Mouse (Mus musculus) CH12.LX (cell line): ENCODE data around the gene Syap1. TPM values are rescaled to one million over a fixed set of nuclear protein-coding genes. Genes with fewer than 3 reads are reported as not detected.
A peak's percentile ranks its signal among the peaks of the same experiment; 100 is the strongest.

Experiments
- DNase-seq: peaks from one replicate; pipeline ENCODE4 v3.0.0-alpha.2; 2013; ENCODE audit errors: extremely low read depth
- H3K27ac ChIP-seq: 2 replicates; pipeline ENCODE4 v1.5.1; 2012; ENCODE audit warnings: low read depth, mild to moderate bottlenecking, control low read depth, moderate library complexity; ENCODE audit not compliant: insufficient read depth
- H3K27me3 ChIP-seq: replicated peaks from 2 replicates; pipeline ENCODE3; 2012; ENCODE audit warnings: inconsistent platforms
- H3K36me3 ChIP-seq, 2 experiments: replicated peaks in 1 of 2; 2 replicates each; pipeline versions ENCODE3 to v1.6.1; 2012; ENCODE audit warnings: inconsistent platforms in 1 of 2, low read length in 1 of 2, mild to moderate bottlenecking in 1 of 2, mixed read lengths in 1 of 2, moderate library complexity in 1 of 2; ENCODE audit not compliant: control insufficient read depth in 1 of 2, insufficient read depth in 1 of 2
- H3K4me1 ChIP-seq, 2 experiments: 2 replicates each; pipeline ENCODE4 v1.6.1; 2012; ENCODE audit warnings: inconsistent platforms in 1 of 2, moderate library complexity in 1 of 2; ENCODE audit not compliant: insufficient read depth in 2 of 2, control insufficient read depth in 1 of 2
- H3K4me2 ChIP-seq: 2 replicates; pipeline ENCODE4 v1.6.1; 2012; ENCODE audit warnings: low read depth, mild to moderate bottlenecking, control low read depth; ENCODE audit not compliant: poor library complexity, insufficient read depth, severe bottlenecking
- H3K4me3 ChIP-seq, 3 experiments: fragments of 150-350 bp in 1 of 3; sonication (generic) in 1 of 3; replicated peaks in 1 of 3; 2 replicates each; pipeline versions ENCODE3 to v1.5.1; 2011 to 2012; ENCODE audit warnings: low read depth in 2 of 3, low read length in 2 of 3, mild to moderate bottlenecking in 2 of 3, moderate library complexity in 2 of 3, control low read depth in 1 of 3, improper control_type of control experiment in 1 of 3, inconsistent platforms in 1 of 3, mixed read lengths in 1 of 3; ENCODE audit not compliant: poor library complexity in 1 of 3
- H3K79me2 ChIP-seq: replicated peaks from 2 replicates; pipeline ENCODE4 v1.6.1; 2012; ENCODE audit warnings: mild to moderate bottlenecking, moderate library complexity; ENCODE audit not compliant: control insufficient read depth, poor library complexity, insufficient read depth, severe bottlenecking; ENCODE audit errors: extremely low read depth
- H3K9ac ChIP-seq: 2 replicates; pipeline ENCODE4 v1.6.1; 2012; ENCODE audit warnings: low read depth, mild to moderate bottlenecking, control low read depth, moderate library complexity; ENCODE audit not compliant: insufficient read depth
- H3K9me3 ChIP-seq: replicated peaks from 2 replicates; pipeline ENCODE3; 2012; ENCODE audit warnings: low read length, inconsistent platforms, mixed read lengths
- CTCF ChIP-seq, 2 experiments: IDR thresholded peaks in 1 of 2; conservative IDR thresholded peaks in 1 of 2; 2 replicates each; pipeline ENCODE4 v1.5.1; 2011 to 2012; ENCODE audit warnings: low read depth in 2 of 2, low read length in 2 of 2, improper control_type of control experiment in 1 of 2, inconsistent platforms in 1 of 2, mild to moderate bottlenecking in 1 of 2, moderate library complexity in 1 of 2
- E2F4 ChIP-seq: IDR thresholded peaks from 2 replicates; pipeline ENCODE4 v1.6.1; 2011; ENCODE audit warnings: low read depth, low read length, improper control_type of control experiment; ENCODE audit not compliant: insufficient replicate concordance
- EP300 ChIP-seq: IDR thresholded peaks from 2 replicates; pipeline ENCODE4 v1.6.1; 2011; ENCODE audit warnings: low read length, improper control_type of control experiment
- GABPA ChIP-seq: IDR thresholded peaks from 2 replicates; pipeline ENCODE4 v1.6.1; 2012; ENCODE audit warnings: low read depth, low read length, improper control_type of control experiment, inconsistent platforms; ENCODE audit not compliant: insufficient replicate concordance
- IRF4 ChIP-seq: IDR thresholded peaks from 2 replicates; pipeline ENCODE4 v1.6.1; 2014; ENCODE audit warnings: low read depth, mild to moderate bottlenecking, inconsistent platforms, low read length, improper control_type of control experiment
- MAFK ChIP-seq: IDR thresholded peaks from 2 replicates; pipeline ENCODE4 v1.6.1; 2011; ENCODE audit warnings: low read length, improper control_type of control experiment; ENCODE audit not compliant: insufficient replicate concordance
- MAZ ChIP-seq: IDR thresholded peaks from 2 replicates; pipeline ENCODE4 v1.6.1; 2012; ENCODE audit warnings: low read depth, mild to moderate bottlenecking, inconsistent platforms, low read length, improper control_type of control experiment, moderate library complexity
- MXI1 ChIP-seq: IDR thresholded peaks from 2 replicates; pipeline ENCODE4 v1.6.1; 2011; ENCODE audit warnings: mild to moderate bottlenecking, low read depth, low read length, improper control_type of control experiment
- MYC ChIP-seq: IDR thresholded peaks from 2 replicates; pipeline ENCODE4 v1.6.1; 2011; ENCODE audit warnings: low read depth, mild to moderate bottlenecking, improper control_type of control experiment, low read length
- NRF1 ChIP-seq: IDR thresholded peaks from 2 replicates; pipeline ENCODE4 v1.6.1; 2014; ENCODE audit warnings: low read depth, mild to moderate bottlenecking, inconsistent platforms, low read length, improper control_type of control experiment, moderate library complexity
- POLR2A ChIP-seq: IDR thresholded peaks from 2 replicates; pipeline ENCODE4 v1.6.1; 2011; ENCODE audit warnings: low read depth, mild to moderate bottlenecking, improper control_type of control experiment, low read length
- POLR2AphosphoS2 ChIP-seq: IDR thresholded peaks from 2 replicates; pipeline ENCODE4 v1.6.1; 2011; ENCODE audit warnings: low read depth, low read length, improper control_type of control experiment
- RAD21 ChIP-seq: IDR thresholded peaks from 2 replicates; pipeline ENCODE4 v1.6.1; 2011; ENCODE audit warnings: low read depth, mild to moderate bottlenecking, low read length, improper control_type of control experiment, moderate library complexity
- SMC3 ChIP-seq: IDR thresholded peaks from 2 replicates; pipeline ENCODE4 v1.6.1; 2011; ENCODE audit warnings: low read depth, low read length, improper control_type of control experiment
- TBP ChIP-seq: conservative IDR thresholded peaks from 2 replicates; pipeline ENCODE4 v1.6.1; 2011; ENCODE audit warnings: low read depth, low read length, improper control_type of control experiment
- UBTF ChIP-seq: IDR thresholded peaks from 2 replicates; pipeline ENCODE4 v1.6.1; 2012; ENCODE audit warnings: low read depth, mild to moderate bottlenecking, inconsistent platforms, low read length, improper control_type of control experiment, moderate library complexity
- USF1 ChIP-seq: IDR thresholded peaks from 2 replicates; pipeline ENCODE4 v1.6.1; 2014; ENCODE audit warnings: low read depth, mild to moderate bottlenecking, inconsistent platforms, low read length, improper control_type of control experiment
- USF2 ChIP-seq: conservative IDR thresholded peaks from 2 replicates; pipeline ENCODE4 v1.6.1; 2011; ENCODE audit warnings: low read depth, low read length, improper control_type of control experiment
- ZMIZ1 ChIP-seq: IDR thresholded peaks from 2 replicates; pipeline ENCODE4 v1.6.1; 2012; ENCODE audit warnings: low read depth, mild to moderate bottlenecking, inconsistent platforms, low read length, improper control_type of control experiment
- dilution Hi-C: fragments of 300-500 bp; cut with MboI; formaldehyde crosslinking; loops from 2 replicates; pipeline ENCODE4 v1.14.3; 2020; ENCODE audit warnings: low sequenced_read_pairs; ENCODE audit not compliant: extremely low pct_unique_long_range_greater_than_20kb, extremely low pct_ligation_motif_present
- in situ Hi-C: fragments of 300-500 bp; cut with MboI; formaldehyde crosslinking; loops from 3 replicates; pipeline ENCODE4 v1.14.3; 2019; ENCODE audit warnings: low sequenced_read_pairs, low pct_ligation_motif_present, low pct_unique_long_range_greater_than_20kb, mixed read lengths
- polyA plus RNA-seq: library from polyadenylated mRNA; unstranded; fragments of >175 nt; gene quantifications from 2 replicates; pipeline ENCODE4 v1.2.1, GENCODE M21; 2012; ENCODE audit warnings: low read depth; ENCODE audit not compliant: insufficient read length
- total RNA-seq, 2 experiments: library from RNA; depleted of rRNA; stranded (reverse); fragments of 300-350 nt in 1 of 2; fragments of >200 nt in 1 of 2; gene quantifications; 2 replicates each; pipeline ENCODE4 v1.2.3; 2012 to 2014

Gene Syap1
- total and polyA plus RNA-seq, 3 experiments = 5.9 to 14.7 (median 12.3) TPM

GRCm38 (mm10) chrX:162828783-162829182 lies 59.5 kb downstream of the Syap1 start:
- Histone ChIP-seq H3K4me2 (0 out of 2 replicates have a peak overlapping the region, but pooled peaks have one; percentile 96), H3K27me3 (no peaks in the 10 kb centered on the region), H3K27ac (peak overlapping the region; percentile 57; the same call in 1 of the 2 replicates), H3K4me3 (peak overlapping the region; percentile 69 to 96 (median 76)), H3K4me1 (no peaks in the 10 kb centered on the region; a peak in 1 of 4 replicates), H3K79me2 (peaks cover 23% of the 10 kb centered on the region), H3K36me3 (peaks cover 0 to 6% of the 10 kb centered on the region in 2 experiments), H3K9me3 (no peaks in the 10 kb centered on the region), H3K9ac (peak overlapping the region; percentile 78)
- no peak for TF ChIP-seq EP300
- no peak for TF ChIP-seq ZMIZ1
- TF ChIP-seq USF2 = no peak
- TF ChIP-seq MYC = no peak
- no peak for TF ChIP-seq POLR2A
- no peak for TF ChIP-seq POLR2AphosphoS2
- TF ChIP-seq SMC3 = no peak
- no peak for TF ChIP-seq MAZ
- in situ Hi-C loops (loop anchor here (25.0 kb wide), 1 partner anchor 91 kb away; no protein-coding TSS in a partner anchor), dilution Hi-C loops (no loop called here)
- DNase-seq = no peak

- in situ Hi-C loops = loop anchor here (25.0 kb wide), 1 partner anchor 91 kb away; no protein-coding TSS in a partner anchor
- dilution Hi-C loops = no loop called here
- H3K27me3 ChIP-seq = no peaks in the 10 kb centered on the region
- H3K4me2 ChIP-seq = peak overlapping the region; percentile 96
- H3K9ac ChIP-seq = peak overlapping the region; percentile 78
- no peak for DNase-seq
- TF ChIP-seq CTCF (conservative IDR thresholded peaks at IDR 0.05 in 1 of 2, IDR thresholded peaks at IDR 0.05 in 1 of 2; ENCODE audit: low read depth in 2 of 2, low read length in 2 of 2) (no peak), GABPA (no peak), UBTF (no peak), E2F4 (no peak), TBP (no peak), MYC (0 out of 2 replicates have a peak, but pooled peaks have one; percentile 1), MXI1 (no peak), NRF1 (no peak), EP300 (0 out of 2 replicates have a peak, but pooled peaks have one; percentile 10), IRF4 (no peak; the same call in 1 of the 2 replicates), MAFK (no peak), USF1 (no peak), RAD21 (no peak)
- peaks cover 23% of the 10 kb centered on the region for H3K79me2 ChIP-seq
- H3K27ac ChIP-seq = no peak overlapping the region
- H3K36me3 ChIP-seq = peaks cover 0 to 8% of the 10 kb centered on the region in 2 experiments
- no peaks in the 10 kb centered on the region for H3K9me3 ChIP-seq
- H3K4me3 ChIP-seq = peak overlapping the region; percentile 69 to 96 (median 76)
- H3K4me1 ChIP-seq = no peaks in the 10 kb centered on the region; a peak in 1 of 4 replicates
These were observed 60.2 kb downstream of the Syap1 start for GRCm38 (mm10) chrX:162828016-162828415.

Other genes with a start within 250 kb of the Syap1 start
- gene Reps2, start 244.8 kb downstream of the Syap1 start, total RNA-seq (2012; rRNA removed) = under 0.01 TPM in 1 of 2 replicates, not detected in the other
- gene Reps2, start 244.8 kb downstream of the Syap1 start, total RNA-seq (2014; rRNA removed) = 0.08 TPM in 1 of 2 replicates, not detected in the other
- gene Reps2, start 244.8 kb downstream of the Syap1 start, polyA plus RNA-seq = 0.04 and 0.06 TPM in 2 replicates
- gene Rbbp7, start 128.0 kb downstream of the Syap1 start, total RNA-seq (2012; rRNA removed) = 338 and 426 TPM in 2 replicates
- gene Rbbp7, start 128.0 kb downstream of the Syap1 start, total RNA-seq (2014; rRNA removed) = 651 and 662 TPM in 2 replicates
- gene Rbbp7, start 128.0 kb downstream of the Syap1 start, polyA plus RNA-seq = 577 and 657 TPM in 2 replicates
- gene Txlng, start 59.0 kb downstream of the Syap1 start, total RNA-seq (2012; rRNA removed) = 12.7 and 13.7 TPM in 2 replicates
- 29.2 and 33.2 TPM in 2 replicates for gene Txlng, start 59.0 kb downstream of the Syap1 start, total RNA-seq (2014; rRNA removed)
- 20.7 and 22.1 TPM in 2 replicates for gene Txlng, start 59.0 kb downstream of the Syap1 start, polyA plus RNA-seq
- gene Ctps2, start 12.8 kb upstream of the Syap1 start, total RNA-seq (2012; rRNA removed) = 18.9 and 23.3 TPM in 2 replicates
- gene Ctps2, start 12.8 kb upstream of the Syap1 start, total RNA-seq (2014; rRNA removed) = 26.4 and 36.9 TPM in 2 replicates
- 22.3 and 29.4 TPM in 2 replicates for gene Ctps2, start 12.8 kb upstream of the Syap1 start, polyA plus RNA-seq
- not detected in 2 replicates for gene S100g, start 76.2 kb upstream of the Syap1 start, total RNA-seq (2012; rRNA removed)
- gene S100g, start 76.2 kb upstream of the Syap1 start, total RNA-seq (2014; rRNA removed) = not detected in 2 replicates
- not detected in 2 replicates for gene S100g, start 76.2 kb upstream of the Syap1 start, polyA plus RNA-seq